Mouse (Mus musculus) erythroblast, embryonic 14.5 days (primary cell): ENCODE measurements around the gene Atp6v1e2.

Source experiments
- GATA1 ChIP-seq: IDR thresholded peaks from 2 replicates; pipeline ENCODE4 v1.6.1; 2012; ENCODE audit warnings: low read length, inconsistent platforms, mixed read lengths
- TAL1 ChIP-seq: IDR thresholded peaks from 3 replicates; pipeline ENCODE4 v1.6.1; 2012; ENCODE audit warnings: low read length, inconsistent platforms, mixed read lengths

GRCm38 (mm10) chr17:86976387-86976786 lies 28.7 kb upstream of the Atp6v1e2 start:
- TF ChIP-seq GATA1 (no peak), TAL1 (no peak)
